18 mouse cellular contexts compared by ENCODE assay signal in genomic region chr15:62157200-62158033, GRCm38 (mm10).
DNase-seq lines count a peak whose midpoint lies in the region; ATAC-seq and TF ChIP-seq lines count a peak whose summit lies in the region.
"Had no signal": no experiment of that assay in that cellular context is flagged by ENCODE, and none has a peak within 500 bp of the region (broad histone marks: within the 10 kb centered on the region; RNA-seq: fewer than 3 reads in every experiment).

No protein-coding gene starts in this region.

- H3K27me3 ChIP-seq in MEL (ENCODE audit: control insufficient read depth in 1 of 2, insufficient read depth in 2 of 2, low read length in 2 of 2), result no peaks in the 10 kb centered on the region
- no peaks in the 10 kb centered on the region for H3K27me3 ChIP-seq in liver, embryonic 13.5 days
- no peaks in the 10 kb centered on the region for H3K27me3 ChIP-seq in forebrain, embryonic 15.5 days
- H3K27me3 ChIP-seq: neural tube, embryonic 15.5 days had no signal

- peaks cover 67% of the 10 kb centered on the region for H3K79me2 ChIP-seq in MEL (ENCODE audit: control insufficient read depth, insufficient read depth, low read length, poor library complexity)

- WGBS in liver, embryonic 13.5 days (ENCODE audit: insufficient replicate concordance), result 85% methylated on average over 7 of the region's 7 CpGs
- 91% methylated on average over 7 of the region's 7 CpGs for WGBS in forebrain, embryonic 15.5 days

- no peak for ATAC-seq in liver, embryonic 13.5 days (ENCODE audit: low read depth)
- no peak for ATAC-seq in forebrain, embryonic 15.5 days (replicated peaks)
- ATAC-seq: forebrain, embryonic 14.5 days had no signal

- no peak for TF ChIP-seq EP300 in MEL (IDR thresholded peaks at IDR 0.05; ENCODE audit: low read depth in 1 of 2, low read length in 2 of 2)

- H3K9me3 ChIP-seq in MEL (replicated peaks; ENCODE audit: insufficient read depth, low read length), result no peaks in the 10 kb centered on the region
- no peaks in the 10 kb centered on the region for H3K9me3 ChIP-seq in liver, embryonic 13.5 days (replicated peaks)
- H3K9me3 ChIP-seq in forebrain, embryonic 15.5 days, result no peaks in the 10 kb centered on the region
- H3K9me3 ChIP-seq: midbrain, embryonic 10.5 days; neural tube, embryonic 15.5 days had no signal

- no peak for TF ChIP-seq RAD21 in MEL (IDR thresholded peaks at IDR 0.05; ENCODE audit: low read depth, low read length)

- H3K4me3 ChIP-seq in MEL (ENCODE audit: control insufficient read depth in 1 of 2, insufficient read depth in 1 of 2, low read depth in 2 of 2, low read length in 2 of 2), result no peak overlapping the region
- H3K4me3 ChIP-seq in liver, embryonic 13.5 days (replicated peaks), result no peak overlapping the region
- no peak overlapping the region for H3K4me3 ChIP-seq in forebrain, embryonic 15.5 days
- H3K4me3 ChIP-seq: left cerebral cortex, adult 2 months; midbrain, embryonic 10.5 days; neural tube, embryonic 15.5 days had no signal

- H3K4me2 ChIP-seq in liver, embryonic 13.5 days, result peak overlapping the region; percentile 73
- no peak overlapping the region for H3K4me2 ChIP-seq in forebrain, embryonic 15.5 days (replicated peaks)
- H3K4me2 ChIP-seq: neural tube, embryonic 15.5 days had no signal

- peaks cover 12 to 76% of the 10 kb centered on the region in 2 experiments; a peak in 3 of 4 replicates for H3K36me3 ChIP-seq in MEL (ENCODE audit: control insufficient read depth in 1 of 2, insufficient read depth in 2 of 2, low read length in 2 of 2)
- H3K36me3 ChIP-seq in liver, embryonic 13.5 days, result no peaks in the 10 kb centered on the region
- no peaks in the 10 kb centered on the region for H3K36me3 ChIP-seq in forebrain, embryonic 15.5 days
- H3K36me3 ChIP-seq: midbrain, embryonic 10.5 days; neural tube, embryonic 15.5 days had no signal

- peaks cover 51 to 69% of the 10 kb centered on the region in 2 experiments for H3K4me1 ChIP-seq in MEL (ENCODE audit: control insufficient read depth in 1 of 2, insufficient read depth in 2 of 2, low read length in 2 of 2)
- H3K4me1 ChIP-seq in liver, embryonic 13.5 days (replicated peaks), result peaks cover 98% of the 10 kb centered on the region
- 0 out of 2 replicates have a peak, but pooled peaks cover 6% of the 10 kb centered on the region for H3K4me1 ChIP-seq in forebrain, embryonic 15.5 days
- H3K4me1 ChIP-seq: neural tube, embryonic 15.5 days had no signal

- peak; percentile 11 to 49 for DNase-seq in kidney, adult 8-10 months
- no peak for DNase-seq in kidney, adult 18-20 months
- DNase-seq in MEL (ENCODE audit: low read depth, low spot score), result no peak
- DNase-seq in liver, embryonic 13.5 days, result no peak
- DNase-seq in thymus, postnatal 25 days, result peak; percentile 39
- DNase-seq in testis, postnatal 10 days (ENCODE audit: low spot score), result no peak
- DNase-seq: adrenal gland, postnatal 25 days; B cell, adult 2 months; cerebellum, adult 9-11 months; gastrocnemius, postnatal 10 days; heart, postnatal 36 days; lung, postnatal 14 days; right cerebral cortex, postnatal 4 days had no signal

- H3K9ac ChIP-seq in MEL (ENCODE audit: control insufficient read depth, low read depth, low read length, poor library complexity, severe bottlenecking), result peak overlapping the region; percentile 55
- H3K9ac ChIP-seq in liver, embryonic 13.5 days, result peak overlapping the region; percentile 73
- no peak overlapping the region for H3K9ac ChIP-seq in forebrain, embryonic 15.5 days (replicated peaks)
- H3K9ac ChIP-seq: neural tube, embryonic 15.5 days had no signal

- no peak; a peak in 1 of 4 replicates for TF ChIP-seq POLR2A in MEL (IDR thresholded peaks at IDR 0.05; ENCODE audit: control insufficient read depth in 1 of 2, insufficient read depth in 1 of 2, low read depth in 1 of 2, low read length in 2 of 2, poor library complexity in 1 of 2)

- no peak for TF ChIP-seq CTCF in MEL (IDR thresholded peaks at IDR 0.05 in 2 of 3, conservative IDR thresholded peaks at IDR 0.05 in 1 of 3; ENCODE audit: control insufficient read depth in 1 of 3, insufficient read depth in 1 of 3, low read depth in 2 of 3, low read length in 3 of 3, poor library complexity in 1 of 3, severe bottlenecking in 1 of 3)

- peak overlapping the region; percentile 96 for H3K27ac ChIP-seq in MEL (ENCODE audit: control insufficient read depth, low read depth, low read length)
- peak overlapping the region; percentile 95 for H3K27ac ChIP-seq in liver, embryonic 13.5 days
- no peak overlapping the region for H3K27ac ChIP-seq in forebrain, embryonic 15.5 days (replicated peaks)
- H3K27ac ChIP-seq: left cerebral cortex, adult 2 months; midbrain, embryonic 10.5 days; neural tube, embryonic 15.5 days had no signal

TF ChIP-seq in MEL, 35 proteins besides CTCF, POLR2A, EP300 and RAD21:
- TF ChIP-seq CHD1 (IDR thresholded peaks at IDR 0.05; ENCODE audit: low read depth, low read length), result 0 out of 2 replicates have a peak, but pooled peaks have one; percentile 11
- TF ChIP-seq MXI1 (IDR thresholded peaks at IDR 0.05; ENCODE audit: low read depth, low read length), result no peak

Comparison
In these comparisons a context has a peak if more than half of its experiments do, and no peak if none do; other contexts are left out.
1. DNase-seq: peak in kidney, adult 8-10 months (2 of 2) and thymus, postnatal 25 days (single experiment); none in kidney, adult 18-20 months (single experiment), MEL (single experiment), liver, embryonic 13.5 days (single experiment) and testis, postnatal 10 days (single experiment).